Mouse (Mus musculus): Measurements from ENCODE around the gene Mthfr. TPM values are rescaled to one million over a fixed set of nuclear protein-coding genes. Genes with fewer than 3 reads are reported as not detected.
A peak's percentile ranks its signal among the peaks of the same experiment; 100 is the strongest.

Gene Mthfr
- total and polyA plus RNA-seq, 3 experiments: 15.3 to 17.0 (median 16.3) TPM

GRCm38 (mm10) chr4:148000202-148000772 lies 38.6 kb upstream of the Mthfr start, which contains the start of gene Nppa:
TSS of gene Nppa (plus strand) at chr4:148000722.
- H3K9ac ChIP-seq (ENCODE audit: insufficient read depth, low read depth): no peak within 1 kb of the TSS
- peaks cover 11 to 43% of the 10 kb centered on the region in 2 experiments for H3K36me3 ChIP-seq (replicated peaks in 1 of 2; ENCODE audit: control insufficient read depth in 1 of 2, insufficient read depth in 1 of 2, low read length in 1 of 2)
- no peak for TF ChIP-seq TCF12 (IDR thresholded peaks at IDR 0.05; ENCODE audit: low read depth, low read length)
- no peak for TF ChIP-seq E2F4 (IDR thresholded peaks at IDR 0.05; ENCODE audit: insufficient replicate concordance, low read depth, low read length)
- no peak for TF ChIP-seq RCOR1 (conservative IDR thresholded peaks at IDR 0.05; ENCODE audit: low read depth, low read length)
- DNase-seq (ENCODE audit: extremely low read depth): no peak
- H3K27ac ChIP-seq (ENCODE audit: insufficient read depth, low read depth): no peak within 1 kb of the TSS
- no peaks in the 10 kb centered on the region for H3K27me3 ChIP-seq (replicated peaks)
- H3K79me2 ChIP-seq (replicated peaks; ENCODE audit: control insufficient read depth, extremely low read depth, insufficient read depth, poor library complexity, severe bottlenecking): no peaks in the 10 kb centered on the region
- in situ Hi-C loops (cut with MboI; ENCODE audit: low pct_ligation_motif_present, low pct_unique_long_range_greater_than_20kb, low sequenced_read_pairs): loop anchor here (5.0 kb wide), 1 partner anchor 38 kb away; no protein-coding TSS in a partner anchor
- H3K4me1 ChIP-seq (ENCODE audit: control insufficient read depth in 1 of 2, insufficient read depth in 2 of 2): no peaks in the 10 kb centered on the region
- H3K4me3 ChIP-seq (replicated peaks in 1 of 3; ENCODE audit: low read depth in 2 of 3, low read length in 2 of 3, poor library complexity in 1 of 3): no peak within 1 kb of the TSS
- H3K4me2 ChIP-seq (ENCODE audit: insufficient read depth, low read depth, poor library complexity, severe bottlenecking): no peak within 1 kb of the TSS
- dilution Hi-C loops (cut with MboI; ENCODE audit: extremely low pct_ligation_motif_present, extremely low pct_unique_long_range_greater_than_20kb, low sequenced_read_pairs): no loop called here
- no peaks in the 10 kb centered on the region for H3K9me3 ChIP-seq (replicated peaks; ENCODE audit: low read length)

- Histone ChIP-seq H3K27ac (ENCODE audit: insufficient read depth, low read depth) (no peak overlapping the region), H3K9ac (ENCODE audit: insufficient read depth, low read depth) (no peak overlapping the region), H3K9me3 (replicated peaks; ENCODE audit: low read length) (no peaks in the 10 kb centered on the region), H3K27me3 (replicated peaks) (no peaks in the 10 kb centered on the region), H3K4me3 (replicated peaks in 1 of 3; ENCODE audit: low read depth in 2 of 3, low read length in 2 of 3, poor library complexity in 1 of 3) (no peak overlapping the region), H3K4me1 (ENCODE audit: control insufficient read depth in 1 of 2, insufficient read depth in 2 of 2) (no peaks in the 10 kb centered on the region), H3K36me3 (replicated peaks in 1 of 2; ENCODE audit: control insufficient read depth in 1 of 2, insufficient read depth in 1 of 2, low read length in 1 of 2) (peaks cover 19 to 52% of the 10 kb centered on the region in 2 experiments), H3K79me2 (replicated peaks; ENCODE audit: control insufficient read depth, extremely low read depth, insufficient read depth, poor library complexity, severe bottlenecking) (no peaks in the 10 kb centered on the region), H3K4me2 (ENCODE audit: insufficient read depth, low read depth, poor library complexity, severe bottlenecking) (no peak overlapping the region)
- dilution Hi-C loops (cut with MboI; ENCODE audit: extremely low pct_ligation_motif_present, extremely low pct_unique_long_range_greater_than_20kb, low sequenced_read_pairs): no loop called here
- DNase-seq (ENCODE audit: extremely low read depth): no peak
- in situ Hi-C loops (cut with MboI; ENCODE audit: low pct_ligation_motif_present, low pct_unique_long_range_greater_than_20kb, low sequenced_read_pairs): loop anchor here (5.0 kb wide), 1 partner anchor 39 kb away; no protein-coding TSS in a partner anchor
- no peak for TF ChIP-seq MEF2A (IDR thresholded peaks at IDR 0.05; ENCODE audit: borderline replicate concordance, low read depth, low read length)
- TF ChIP-seq NELFE (IDR thresholded peaks at IDR 0.05; ENCODE audit: low read depth, low read length): no peak
- TF ChIP-seq MXI1 (IDR thresholded peaks at IDR 0.05; ENCODE audit: low read depth, low read length): no peak
- no peak for TF ChIP-seq ETS1 (conservative IDR thresholded peaks at IDR 0.05; ENCODE audit: low read depth, low read length)
- TF ChIP-seq SMC3 (IDR thresholded peaks at IDR 0.05; ENCODE audit: low read depth, low read length): no peak
- no peak for TF ChIP-seq RCOR1 (conservative IDR thresholded peaks at IDR 0.05; ENCODE audit: low read depth, low read length)
These were observed 37.7 kb upstream of the Mthfr start for GRCm38 (mm10) chr4:148001013-148001789.

- in situ Hi-C loops (cut with MboI; ENCODE audit: low pct_ligation_motif_present, low pct_unique_long_range_greater_than_20kb, low sequenced_read_pairs): loop anchor here (5.0 kb wide), 1 partner anchor 40 kb away; no protein-coding TSS in a partner anchor
- dilution Hi-C loops (cut with MboI; ENCODE audit: extremely low pct_ligation_motif_present, extremely low pct_unique_long_range_greater_than_20kb, low sequenced_read_pairs): no loop called here
- Histone ChIP-seq H3K27ac (ENCODE audit: insufficient read depth, low read depth) (no peak overlapping the region), H3K4me3 (replicated peaks in 1 of 3; ENCODE audit: low read depth in 2 of 3, low read length in 2 of 3, poor library complexity in 1 of 3) (no peak overlapping the region), H3K36me3 (replicated peaks in 1 of 2; ENCODE audit: control insufficient read depth in 1 of 2, insufficient read depth in 1 of 2, low read length in 1 of 2) (peaks cover 26 to 59% of the 10 kb centered on the region in 2 experiments), H3K27me3 (replicated peaks) (no peaks in the 10 kb centered on the region), H3K4me2 (ENCODE audit: insufficient read depth, low read depth, poor library complexity, severe bottlenecking) (no peak overlapping the region), H3K9me3 (replicated peaks; ENCODE audit: low read length) (no peaks in the 10 kb centered on the region), H3K9ac (ENCODE audit: insufficient read depth, low read depth) (no peak overlapping the region), H3K79me2 (replicated peaks; ENCODE audit: control insufficient read depth, extremely low read depth, insufficient read depth, poor library complexity, severe bottlenecking) (no peaks in the 10 kb centered on the region), H3K4me1 (ENCODE audit: control insufficient read depth in 1 of 2, insufficient read depth in 2 of 2) (no peaks in the 10 kb centered on the region)
- DNase-seq (ENCODE audit: extremely low read depth): no peak
- peak; percentile 54 for TF ChIP-seq ZNF384 (IDR thresholded peaks at IDR 0.05; ENCODE audit: low read depth, low read length)
- TF ChIP-seq RAD21 (IDR thresholded peaks at IDR 0.05; ENCODE audit: low read depth, low read length): no peak
These were observed 37.0 kb upstream of the Mthfr start for GRCm38 (mm10) chr4:148001866-148002265.

Data from CH12.LX (cell line).